Mouse (Mus musculus): ENCODE data around the gene Gm17542. TPM values are rescaled to one million over a fixed set of nuclear protein-coding genes. Genes with fewer than 3 reads are reported as not detected.
"Not testable (repeated sequence)": the region's sequence is repeated elsewhere in the genome, so short reads cannot be mapped to it uniquely, and the experiment has no call there.

Gene Gm17542
- not detected in 2 replicates for total RNA-seq (2014; rRNA removed)
- polyA plus RNA-seq (2012; rRNA removed) = not detected in 2 replicates

- not testable (repeated sequence) for H3K27ac ChIP-seq (replicated peaks; ENCODE audit: insufficient read depth, low read depth, low read length); DNase-seq (ENCODE audit: extremely low read depth, low read depth, low spot score); H3K9ac ChIP-seq (ENCODE audit: low read depth, low read length); H3K27me3 ChIP-seq (ENCODE audit: control insufficient read depth, insufficient read depth, low read length); H3K79me2 ChIP-seq (ENCODE audit: control insufficient read depth, insufficient read depth, low read length); H3K36me3 ChIP-seq (ENCODE audit: control insufficient read depth, insufficient read depth, low read length); H3K4me3 ChIP-seq (ENCODE audit: insufficient read depth, low read depth, low read length); H3K4me1 ChIP-seq (ENCODE audit: control insufficient read depth, insufficient read depth, low read length)
Observed at GRCm38 (mm10) chr10:58718110-58718509, at the start of gene Gm17542. Gm17542 (minus strand) TSS chr10:58718210.

GRCm38 (mm10) chr10:58739779-58740178, 21.8 kb upstream of the Gm17542 start:
- no peaks in the 10 kb centered on the region for H3K27me3 ChIP-seq (ENCODE audit: control insufficient read depth, insufficient read depth, low read length)
- no peaks in the 10 kb centered on the region for H3K4me1 ChIP-seq (ENCODE audit: control insufficient read depth, insufficient read depth, low read length)
- no peaks in the 10 kb centered on the region for H3K36me3 ChIP-seq (ENCODE audit: control insufficient read depth, insufficient read depth, low read length)
- no peaks in the 10 kb centered on the region for H3K79me2 ChIP-seq (ENCODE audit: control insufficient read depth, insufficient read depth, low read length)
- DNase-seq (ENCODE audit: extremely low read depth, low read depth, low spot score) = no peak
- no peak overlapping the region for H3K9ac ChIP-seq (ENCODE audit: low read depth, low read length)
- TF ChIP-seq CTCF (IDR thresholded peaks at IDR 0.05; ENCODE audit: low read depth, low read length) = no peak
- TF ChIP-seq POLR2A (IDR thresholded peaks at IDR 0.05; ENCODE audit: extremely low read depth, insufficient read depth, low read length) = no peak
- no peak overlapping the region for H3K27ac ChIP-seq (replicated peaks; ENCODE audit: insufficient read depth, low read depth, low read length)
- no peak overlapping the region for H3K4me3 ChIP-seq (ENCODE audit: insufficient read depth, low read depth, low read length)

GRCm38 (mm10) chr10:58738152-58738551, 20.1 kb upstream of the Gm17542 start:
- no peak for TF ChIP-seq CTCF (IDR thresholded peaks at IDR 0.05; ENCODE audit: low read depth, low read length)
- Histone ChIP-seq H3K36me3 (ENCODE audit: control insufficient read depth, insufficient read depth, low read length) (no peaks in the 10 kb centered on the region), H3K9ac (ENCODE audit: low read depth, low read length) (no peak overlapping the region), H3K79me2 (ENCODE audit: control insufficient read depth, insufficient read depth, low read length) (no peaks in the 10 kb centered on the region), H3K4me3 (ENCODE audit: insufficient read depth, low read depth, low read length) (no peak overlapping the region), H3K4me1 (ENCODE audit: control insufficient read depth, insufficient read depth, low read length) (no peaks in the 10 kb centered on the region), H3K27ac (replicated peaks; ENCODE audit: insufficient read depth, low read depth, low read length) (no peak overlapping the region), H3K27me3 (ENCODE audit: control insufficient read depth, insufficient read depth, low read length) (no peaks in the 10 kb centered on the region)
- WGBS = 81% methylated on average over 7 of the region's 7 CpGs
- DNase-seq (ENCODE audit: extremely low read depth, low read depth, low spot score) = no peak

- WGBS = 59% methylated on average over 3 of the region's 3 CpGs
- no peaks in the 10 kb centered on the region for H3K36me3 ChIP-seq (ENCODE audit: control insufficient read depth, insufficient read depth, low read length)
- no peak overlapping the region for H3K4me3 ChIP-seq (ENCODE audit: insufficient read depth, low read depth, low read length)
- no peak for TF ChIP-seq CTCF (IDR thresholded peaks at IDR 0.05; ENCODE audit: low read depth, low read length)
- no peak for TF ChIP-seq POLR2A (IDR thresholded peaks at IDR 0.05; ENCODE audit: extremely low read depth, insufficient read depth, low read length)
- H3K27ac ChIP-seq (replicated peaks; ENCODE audit: insufficient read depth, low read depth, low read length) = no peak overlapping the region
- no peaks in the 10 kb centered on the region for H3K27me3 ChIP-seq (ENCODE audit: control insufficient read depth, insufficient read depth, low read length)
- H3K9ac ChIP-seq (ENCODE audit: low read depth, low read length) = no peak overlapping the region
- H3K4me1 ChIP-seq (ENCODE audit: control insufficient read depth, insufficient read depth, low read length) = no peaks in the 10 kb centered on the region
- H3K79me2 ChIP-seq (ENCODE audit: control insufficient read depth, insufficient read depth, low read length) = no peaks in the 10 kb centered on the region
- no peak for DNase-seq (ENCODE audit: extremely low read depth, low read depth, low spot score)
Observed at GRCm38 (mm10) chr10:58714789-58715148, 3.2 kb downstream of the Gm17542 start.

GRCm38 (mm10) chr10:58713855-58714788, 3.9 kb downstream of the Gm17542 start:
- Histone ChIP-seq H3K4me1 (ENCODE audit: control insufficient read depth, insufficient read depth, low read length) (no peaks in the 10 kb centered on the region), H3K36me3 (ENCODE audit: control insufficient read depth, insufficient read depth, low read length) (no peaks in the 10 kb centered on the region), H3K9ac (ENCODE audit: low read depth, low read length) (no peak overlapping the region), H3K4me3 (ENCODE audit: insufficient read depth, low read depth, low read length) (no peak overlapping the region), H3K27me3 (ENCODE audit: control insufficient read depth, insufficient read depth, low read length) (no peaks in the 10 kb centered on the region), H3K79me2 (ENCODE audit: control insufficient read depth, insufficient read depth, low read length) (no peaks in the 10 kb centered on the region), H3K27ac (replicated peaks; ENCODE audit: insufficient read depth, low read depth, low read length) (no peak overlapping the region)
- DNase-seq (ENCODE audit: extremely low read depth, low read depth, low spot score) = no peak
- TF ChIP-seq POLR2A (IDR thresholded peaks at IDR 0.05; ENCODE audit: extremely low read depth, insufficient read depth, low read length) (no peak), CTCF (IDR thresholded peaks at IDR 0.05; ENCODE audit: low read depth, low read length) (no peak)
- WGBS = 37% methylated on average over 24 of the region's 24 CpGs

GRCm38 (mm10) chr10:58713225-58713624, 4.8 kb downstream of the Gm17542 start:
- Histone ChIP-seq H3K27me3 (ENCODE audit: control insufficient read depth, insufficient read depth, low read length) (no peaks in the 10 kb centered on the region), H3K4me1 (ENCODE audit: control insufficient read depth, insufficient read depth, low read length) (no peaks in the 10 kb centered on the region), H3K9ac (ENCODE audit: low read depth, low read length) (no peak overlapping the region), H3K27ac (replicated peaks; ENCODE audit: insufficient read depth, low read depth, low read length) (no peak overlapping the region), H3K79me2 (ENCODE audit: control insufficient read depth, insufficient read depth, low read length) (no peaks in the 10 kb centered on the region), H3K4me3 (ENCODE audit: insufficient read depth, low read depth, low read length) (no peak overlapping the region), H3K36me3 (ENCODE audit: control insufficient read depth, insufficient read depth, low read length) (no peaks in the 10 kb centered on the region)
- no peak for DNase-seq (ENCODE audit: extremely low read depth, low read depth, low spot score)
- 91% methylated on average over 7 of the region's 7 CpGs for WGBS
- TF ChIP-seq POLR2A (IDR thresholded peaks at IDR 0.05; ENCODE audit: extremely low read depth, insufficient read depth, low read length) = no peak
- no peak for TF ChIP-seq CTCF (IDR thresholded peaks at IDR 0.05; ENCODE audit: low read depth, low read length)
